Mouse (Mus musculus) left cerebral cortex, adult 8-10 months (tissue): ENCODE results near the gene Gm20716. TPM values are rescaled to one million over a fixed set of nuclear protein-coding genes. Genes with fewer than 3 reads are reported as not detected.
A peak's percentile ranks its signal among the peaks of the same experiment; 100 is the strongest.
"Not testable (repeated sequence)": the region's sequence is repeated elsewhere in the genome, so short reads cannot be mapped to it uniquely, and the experiment has no call there.

Experiments used
- DNase-seq, 2 experiments: peaks; one replicate each; pipeline ENCODE4 v3.0.0; 2022; ENCODE audit warnings: low spot score in 2 of 2
- microRNA-seq, 2 experiments: library from miRNA; unstranded; fragments of <30 nt; microRNA quantifications; one replicate each; pipeline ENCODE4 v1.2.0; 2022
- total RNA-seq, 4 experiments: library from RNA; stranded (reverse); gene quantifications; 2 replicates each; pipeline ENCODE4 v1.2.4; 2022

The Gm20716 gene
- total RNA-seq, 4 experiments from 2014 or later: 33.4 to 47.7 (median 40.3) TPM

- no peak for DNase-seq
These were observed 63.3 kb downstream of the Gm20716 start for GRCm38 (mm10) chr2:168166750-168167460.

- no peak for DNase-seq
These were observed 68.2 kb downstream of the Gm20716 start for GRCm38 (mm10) chr2:168161978-168162377.

GRCm38 (mm10) chr2:168161514-168161971 is 68.6 kb downstream of the Gm20716 start:
- DNase-seq: no peak

GRCm38 (mm10) chr2:168160370-168160930 is 69.7 kb downstream of the Gm20716 start:
- DNase-seq: no peak

GRCm38 (mm10) chr2:168158911-168159711 is 71.1 kb downstream of the Gm20716 start:
- DNase-seq: no peak

- not testable (repeated sequence) for DNase-seq
These were observed 72.2 kb downstream of the Gm20716 start for GRCm38 (mm10) chr2:168157974-168158373.

GRCm38 (mm10) chr2:168156361-168156760 is 73.8 kb downstream of the Gm20716 start:
- DNase-seq: no peak

- no peak for DNase-seq
These were observed 74.5 kb downstream of the Gm20716 start for GRCm38 (mm10) chr2:168155666-168156065.

- DNase-seq: peak in 1 of 2 experiments; percentile 48
These were observed 75.9 kb downstream of the Gm20716 start for GRCm38 (mm10) chr2:168154090-168154881.

GRCm38 (mm10) chr2:168149241-168149640 is 80.9 kb downstream of the Gm20716 start:
- no peak for DNase-seq

GRCm38 (mm10) chr2:168147722-168148432 is 82.3 kb downstream of the Gm20716 start:
- no peak for DNase-seq

GRCm38 (mm10) chr2:168145437-168145836 is 84.7 kb downstream of the Gm20716 start:
- no peak for DNase-seq

GRCm38 (mm10) chr2:168143794-168144193 is 86.4 kb downstream of the Gm20716 start:
- DNase-seq: no peak

- no peak for DNase-seq
These were observed 93.0 kb downstream of the Gm20716 start for GRCm38 (mm10) chr2:168137161-168137560.

Small RNAs within 50 kb of the gene (microRNA-seq; reads per million reads assigned to microRNA genes)
- 0 reads per million in 2 experiments for gene Gm24561

Other genes starting within 250 kb of the Gm20716 start
- gene Ripor3, start 219.7 kb downstream of the Gm20716 start, total RNA-seq: 1 to 10 TPM in 1 of 4 experiments, under 1 TPM in 3; 0.37 to 1.0 (median 0.65) TPM
- gene Pard6b, start 149.4 kb downstream of the Gm20716 start, total RNA-seq: 1 to 10 TPM; 4.7 to 6.5 (median 5.8) TPM
- 10 to 100 TPM; 65.9 to 78.9 (median 72.1) TPM for gene Adnp, start 23.3 kb downstream of the Gm20716 start, total RNA-seq
- 10 to 100 TPM; 44.0 to 64.1 (median 57.8) TPM for gene Dpm1, start 227 bp upstream of the Gm20716 start, total RNA-seq
- gene Mocs3, start 258 bp upstream of the Gm20716 start, total RNA-seq: 10 to 100 TPM; 16.9 to 19.6 (median 19.2) TPM
- gene Kcng1, start 51.4 kb upstream of the Gm20716 start, total RNA-seq: 10 to 100 TPM; 20.9 to 27.9 (median 26.2) TPM